Mouse (Mus musculus): ENCODE results near the gene Agr2. TPM values are rescaled to one million over a fixed set of nuclear protein-coding genes. Genes with fewer than 3 reads are reported as not detected.

The Agr2 gene
- polyA plus RNA-seq (2014; fragmentation: Illumina TruSeq; extraction: RNeasy Lipid Tissue Mini Kit (QIAGEN cat#74804); ENCODE audit: low read depth, low replicate concordance): not detected

GRCm38 (mm10) chr12:35992711-35993110 is at the start of gene Agr2:
Agr2 (plus strand) TSS chr12:35992907.

GRCm38 (mm10) chr12:36042348-36042778 is 49.7 kb downstream of the Agr2 start, which contains the start of gene Tspan13:
Tspan13 (minus strand) TSS chr12:36042500.

Other genes with a start within 250 kb of the Agr2 start
- gene Agr3, start 67.3 kb upstream of the Agr2 start, polyA plus RNA-seq (2014; fragmentation: Illumina TruSeq; extraction: RNeasy Lipid Tissue Mini Kit (QIAGEN cat#74804); ENCODE audit: low read depth, low replicate concordance): not detected
- gene Tspan13, start 49.6 kb downstream of the Agr2 start, polyA plus RNA-seq (2014; fragmentation: Illumina TruSeq; extraction: RNeasy Lipid Tissue Mini Kit (QIAGEN cat#74804); ENCODE audit: low read depth, low replicate concordance): 42.5 TPM
- 54.1 TPM for gene Ankmy2, start 164.2 kb downstream of the Agr2 start, polyA plus RNA-seq (2014; fragmentation: Illumina TruSeq; extraction: RNeasy Lipid Tissue Mini Kit (QIAGEN cat#74804); ENCODE audit: low read depth, low replicate concordance)
- gene Bzw2, start 165.2 kb downstream of the Agr2 start, polyA plus RNA-seq (2014; fragmentation: Illumina TruSeq; extraction: RNeasy Lipid Tissue Mini Kit (QIAGEN cat#74804); ENCODE audit: low read depth, low replicate concordance): 19.3 TPM